In the genomic region with DNA sequence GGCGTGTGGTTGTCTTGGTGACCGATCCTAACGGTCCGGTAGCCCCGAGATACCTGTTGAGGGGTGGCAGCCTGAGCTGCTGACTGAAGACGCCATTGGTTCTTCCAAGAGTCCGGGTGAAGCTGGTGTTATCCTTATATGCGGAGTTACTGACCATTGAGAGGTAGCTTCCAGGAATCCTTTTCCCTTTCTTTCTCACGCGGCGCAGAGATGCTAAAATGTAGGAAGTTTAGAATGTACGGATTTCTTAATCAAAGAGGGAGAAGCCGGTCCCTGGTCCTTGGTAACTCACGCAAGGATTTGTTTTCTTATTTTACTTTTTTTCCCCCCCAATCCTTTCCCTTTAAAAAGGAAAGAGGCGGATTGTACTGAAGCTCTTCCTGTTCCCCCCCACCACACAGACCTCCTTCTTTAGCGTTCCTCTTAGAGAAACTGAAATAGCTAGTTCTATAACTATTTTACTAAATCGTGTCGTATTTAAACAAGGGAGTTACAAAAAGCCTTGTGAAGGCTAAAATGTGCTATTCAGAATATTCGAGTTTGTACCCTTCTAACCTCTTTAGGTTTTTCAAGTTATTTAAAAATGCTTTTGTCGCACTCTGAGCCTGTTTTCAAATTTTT, we compare ENCODE assay signal across 8 mouse cellular contexts. TPM values are rescaled to one million over a fixed set of nuclear protein-coding genes. Genes with fewer than 3 reads are reported as not detected.
A peak's percentile ranks its signal among the peaks of the same experiment; 100 is the strongest.
DNase-seq lines count a peak whose midpoint lies in the region; ATAC-seq and TF ChIP-seq lines count a peak whose summit lies in the region.

No protein-coding gene starts in this region.

- no peak for TF ChIP-seq CTCF in liver, adult 2 months (IDR thresholded peaks at IDR 0.05; ENCODE audit: low read depth, low read length)

- H3K27ac ChIP-seq in liver, adult 2 months (replicated peaks; ENCODE audit: insufficient read depth, low read depth, low read length): no peak overlapping the region
- peak overlapping the region; percentile 73 for H3K27ac ChIP-seq in embryonic facial prominence, embryonic 10.5 days (replicated peaks)
- H3K27ac ChIP-seq in hindbrain, embryonic 11.5 days (ENCODE audit: low read depth, low read length): no peak overlapping the region

- H3K4me2 ChIP-seq in hindbrain, embryonic 11.5 days (replicated peaks; ENCODE audit: low read depth, low read length): peak overlapping the region; percentile 41

- peak overlapping the region; percentile 66 for H3K9ac ChIP-seq in liver, adult 2 months (ENCODE audit: low read depth, low read length)
- peak overlapping the region; percentile 33; the same call in 1 of the 2 replicates for H3K9ac ChIP-seq in hindbrain, embryonic 11.5 days (ENCODE audit: low read depth, low read length)

- H3K36me3 ChIP-seq in liver, adult 2 months (ENCODE audit: control insufficient read depth, insufficient read depth, low read length): peaks cover 20% of the 10 kb centered on the region
- H3K36me3 ChIP-seq in embryonic facial prominence, embryonic 10.5 days (replicated peaks): peaks cover 68% of the 10 kb centered on the region
- 0 out of 2 replicates have a peak, but pooled peaks cover 3% of the 10 kb centered on the region for H3K36me3 ChIP-seq in hindbrain, embryonic 11.5 days (ENCODE audit: control insufficient read depth, insufficient read depth, low read length)

- intact Hi-C loops in left cerebral cortex, postnatal 25 days (cut with DNase I): loop anchor here (2.0 kb wide), 1 partner anchor 53 kb away; the partner anchor contains the start of genes Bora and Mzt1

- TF ChIP-seq POLR2A in liver, adult 2 months (IDR thresholded peaks at IDR 0.05; ENCODE audit: extremely low read depth, insufficient read depth, low read length): no peak

- H3K9me3 ChIP-seq in embryonic facial prominence, embryonic 10.5 days: no peaks in the 10 kb centered on the region
- H3K9me3 ChIP-seq in hindbrain, embryonic 11.5 days (ENCODE audit: control insufficient read depth, low read length): no peaks in the 10 kb centered on the region

- peaks cover 3% of the 10 kb centered on the region; the same call in 1 of the 2 replicates for H3K79me2 ChIP-seq in liver, adult 2 months (ENCODE audit: control insufficient read depth, insufficient read depth, low read length)

- H3K4me1 ChIP-seq in liver, adult 2 months (ENCODE audit: control insufficient read depth, insufficient read depth, low read length): no peaks in the 10 kb centered on the region; the same call in 1 of the 2 replicates
- H3K4me1 ChIP-seq in embryonic facial prominence, embryonic 10.5 days: peaks cover 13% of the 10 kb centered on the region
- no peaks in the 10 kb centered on the region for H3K4me1 ChIP-seq in hindbrain, embryonic 11.5 days (replicated peaks; ENCODE audit: control insufficient read depth, insufficient read depth, low read length)

- WGBS in liver, adult 2 months: 4% methylated on average over 20 of the region's 20 CpGs
- 7% methylated on average over 20 of the region's 20 CpGs for WGBS in embryonic facial prominence, embryonic 10.5 days
- WGBS in hindbrain, embryonic 11.5 days: 7% methylated on average over 20 of the region's 20 CpGs

- peak; percentile 4; the same call in 1 of the 2 replicates for ATAC-seq in hindbrain, embryonic 11.5 days (ENCODE audit: low FRiP score)

- H3K4me3 ChIP-seq in liver, adult 2 months (ENCODE audit: insufficient read depth, low read depth, low read length): peak overlapping the region; percentile 81
- H3K4me3 ChIP-seq in embryonic facial prominence, embryonic 10.5 days: peak overlapping the region; percentile 96
- H3K4me3 ChIP-seq in hindbrain, embryonic 11.5 days (ENCODE audit: low read depth, low read length): peak overlapping the region; percentile 93

- no peak for DNase-seq in liver, adult 2 months (ENCODE audit: extremely low read depth, low read depth, low spot score)
- no peak for DNase-seq in liver
- no peak for DNase-seq in embryonic facial prominence, embryonic 10.5 days (ENCODE audit: low spot score)
- DNase-seq in hindbrain, embryonic 11.5 days (ENCODE audit: low spot score): no peak
- peak; percentile 13 for DNase-seq in lung, postnatal 14 days
- DNase-seq in urinary bladder, postnatal 25 days (ENCODE audit: low spot score): no peak
- no peak for DNase-seq in cerebellum, postnatal 4 days (ENCODE audit: low spot score in 2 of 2)
- no peak for DNase-seq in left cerebral cortex, postnatal 25 days (ENCODE audit: low spot score in 2 of 2)

- no peaks in the 10 kb centered on the region for H3K27me3 ChIP-seq in liver, adult 2 months (ENCODE audit: control insufficient read depth, insufficient read depth, low read length)
- H3K27me3 ChIP-seq in embryonic facial prominence, embryonic 10.5 days (replicated peaks; ENCODE audit: low read depth, poor library complexity, severe bottlenecking): no peaks in the 10 kb centered on the region
- H3K27me3 ChIP-seq in hindbrain, embryonic 11.5 days (ENCODE audit: control insufficient read depth, insufficient read depth, low read length): no peaks in the 10 kb centered on the region

RNA-seq across cellular contexts. Expression of gene Dis3, which starts 0.5 kb away (rescaled TPM):
- 7.3 and 7.8 TPM in 2 replicates for total RNA-seq in liver, adult 2 months (2014; rRNA removed)
- 2.0 and 2.5 TPM in 2 replicates for polyA plus RNA-seq in liver, adult 2 months (2012; rRNA removed)
- 42.9 and 43.3 TPM in 2 replicates for polyA plus RNA-seq in embryonic facial prominence, embryonic 10.5 days (2016; fragmentation: Nextera tagmentation; extraction: Ambion mirVana)
- 40.1 and 43.8 TPM in 2 replicates for polyA plus RNA-seq in hindbrain, embryonic 11.5 days (2014; fragmentation: Nextera tagmentation; extraction: Ambion mirVana)
- 10 to 100 TPM; 16.1 to 16.7 TPM for total RNA-seq in left cerebral cortex, postnatal 25 days (2021)

RNA-seq across cellular contexts. Expression of gene Pibf1, which starts 0.9 kb away (rescaled TPM):
- 6.4 and 8.3 TPM in 2 replicates for total RNA-seq in liver, adult 2 months (2014; rRNA removed)
- polyA plus RNA-seq in liver, adult 2 months (2012; rRNA removed): 0.70 and 0.97 TPM in 2 replicates
- polyA plus RNA-seq in embryonic facial prominence, embryonic 10.5 days (2016; fragmentation: Nextera tagmentation; extraction: Ambion mirVana): 22.1 and 23.6 TPM in 2 replicates
- 23.6 and 26.3 TPM in 2 replicates for polyA plus RNA-seq in hindbrain, embryonic 11.5 days (2014; fragmentation: Nextera tagmentation; extraction: Ambion mirVana)
- total RNA-seq in left cerebral cortex, postnatal 25 days (2021): 10 to 100 TPM; 13.5 to 13.9 TPM

RNA-seq across cellular contexts. Expression of gene Bora, which starts 54.1 kb away (rescaled TPM):
- 0.55 and 0.67 TPM in 2 replicates for total RNA-seq in liver, adult 2 months (2014; rRNA removed)
- polyA plus RNA-seq in liver, adult 2 months (2012; rRNA removed): 0.25 and 0.28 TPM in 2 replicates
- polyA plus RNA-seq in embryonic facial prominence, embryonic 10.5 days (2016; fragmentation: Nextera tagmentation; extraction: Ambion mirVana): 87.0 and 93.0 TPM in 2 replicates
- polyA plus RNA-seq in hindbrain, embryonic 11.5 days (2014; fragmentation: Nextera tagmentation; extraction: Ambion mirVana): 58.8 and 71.3 TPM in 2 replicates
- 1 to 10 TPM; 1.9 to 3.3 TPM for total RNA-seq in left cerebral cortex, postnatal 25 days (2021)

RNA-seq across cellular contexts. Expression of gene Mzt1, which starts 54.1 kb away (rescaled TPM):
- 14.1 and 15.7 TPM in 2 replicates for total RNA-seq in liver, adult 2 months (2014; rRNA removed)
- 4.5 and 4.9 TPM in 2 replicates for polyA plus RNA-seq in liver, adult 2 months (2012; rRNA removed)
- polyA plus RNA-seq in embryonic facial prominence, embryonic 10.5 days (2016; fragmentation: Nextera tagmentation; extraction: Ambion mirVana): 96.8 and 101 TPM in 2 replicates
- polyA plus RNA-seq in hindbrain, embryonic 11.5 days (2014; fragmentation: Nextera tagmentation; extraction: Ambion mirVana): 121 and 129 TPM in 2 replicates
- 10 to 100 TPM; 60.0 to 71.3 TPM for total RNA-seq in left cerebral cortex, postnatal 25 days (2021)

Comparison
In these comparisons a context has a peak if more than half of its experiments do, and no peak if none do; other contexts are left out.
1. RNA of gene Dis3, which starts 0.5 kb away (polyA plus RNA-seq): 40.1 to 43.8 TPM in hindbrain, embryonic 11.5 days and 42.9 to 43.3 TPM in embryonic facial prominence, embryonic 10.5 days; 2.0 to 2.5 TPM in liver, adult 2 months; every median in the first group is over 10 times any median in the second.
2. RNA of gene Pibf1, which starts 0.9 kb away (polyA plus RNA-seq): 23.6 to 26.3 TPM in hindbrain, embryonic 11.5 days and 22.1 to 23.6 TPM in embryonic facial prominence, embryonic 10.5 days; 0.70 to 0.97 TPM in liver, adult 2 months; every median in the first group is over 10 times any median in the second.
3. RNA of gene Bora, which starts 54.1 kb away (polyA plus RNA-seq): 87.0 to 93.0 TPM in embryonic facial prominence, embryonic 10.5 days and 58.8 to 71.3 TPM in hindbrain, embryonic 11.5 days; 0.25 to 0.28 TPM in liver, adult 2 months; every median in the first group is over 10 times any median in the second.
4. Peak in every context shown above with its lines, with median percentiles within 50 percentile points of each other: H3K4me3 ChIP-seq.